Mouse (Mus musculus): ENCODE measurements around the gene Cc2d1b. TPM values are rescaled to one million over a fixed set of nuclear protein-coding genes. Genes with fewer than 3 reads are reported as not detected.
A peak's percentile ranks its signal among the peaks of the same experiment; 100 is the strongest.

Gene Cc2d1b
- polyA plus RNA-seq (2017; shearing (Covaris generic)): 10 to 100 TPM; 23.4 to 34.7 TPM

GRCm38 (mm10) chr4:108619587-108620341 lies at the start of gene Cc2d1b:
Gene Cc2d1b, plus strand, starts transcription at chr4:108619940.
- peak; percentile 87 for ATAC-seq

DNA sequence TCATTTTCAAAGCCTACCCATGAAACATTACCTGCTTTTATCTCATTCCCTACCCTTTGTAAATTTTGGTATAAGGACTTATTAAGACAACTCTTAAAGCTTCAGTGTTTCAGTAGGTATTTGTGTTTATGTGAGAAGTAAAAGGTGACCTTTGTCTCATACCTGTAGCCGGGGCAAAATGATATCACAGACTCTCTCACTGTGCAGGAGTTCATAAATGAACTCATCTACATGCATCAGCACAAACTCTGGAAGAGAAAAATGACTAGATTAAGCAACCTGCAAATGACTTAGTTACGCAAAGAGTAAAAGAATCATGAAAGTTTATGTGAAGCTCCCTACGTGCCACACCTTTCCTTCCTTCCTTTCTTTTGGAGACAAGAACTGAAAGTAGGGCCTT lies 47.1 kb upstream of the Cc2d1b start:
- no peak for ATAC-seq

GRCm38 (mm10) chr4:108578840-108579742 lies 40.6 kb upstream of the Cc2d1b start, which contains the start of the genes Prpf38a and Orc1:
Gene Prpf38a, minus strand, starts transcription at chr4:108579336.
Gene Orc1, plus strand, starts transcription at chr4:108579423.
- peak; percentile 96 for ATAC-seq

DNA sequence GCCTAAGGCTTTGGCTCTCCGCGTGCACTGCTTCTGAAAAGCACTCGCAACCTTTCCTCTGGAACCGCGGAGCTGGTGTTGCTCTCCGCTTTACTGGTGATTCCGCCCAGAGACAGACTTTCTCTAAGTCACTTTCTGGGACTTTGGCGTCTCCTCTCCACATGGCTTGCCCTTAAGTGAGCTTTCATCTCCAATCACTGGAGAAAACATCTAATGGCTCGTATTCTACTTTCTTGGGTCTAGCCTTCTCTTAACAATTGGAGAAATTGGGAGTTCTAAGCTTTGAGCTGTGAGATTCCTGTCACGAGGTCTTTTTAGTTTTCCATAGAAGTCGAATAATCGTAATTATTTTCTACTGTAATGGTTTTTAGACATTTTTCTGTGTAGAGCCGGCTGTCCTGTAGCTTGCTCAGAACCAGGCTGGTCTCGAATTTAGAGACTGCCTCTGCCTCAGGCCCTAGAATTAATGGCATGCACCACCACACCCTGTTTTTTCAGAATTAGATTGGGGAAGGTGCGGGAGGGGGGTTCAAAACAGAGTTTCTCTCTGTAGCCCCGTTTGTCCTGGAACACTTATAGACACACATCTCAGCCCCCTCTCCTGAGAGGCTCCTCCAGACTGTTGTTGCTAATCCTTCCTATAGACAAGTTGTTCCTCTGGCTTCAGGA lies 39.9 kb upstream of the Cc2d1b start:
- ATAC-seq: peak; percentile 11

- no peak for ATAC-seq
Measured at GRCm38 (mm10) chr4:108593376-108593775, 26.4 kb upstream of the Cc2d1b start.

GRCm38 (mm10) chr4:108595785-108596184 lies 24.0 kb upstream of the Cc2d1b start:
- no peak for ATAC-seq

- no peak for ATAC-seq
Measured at GRCm38 (mm10) chr4:108598306-108598705, 21.4 kb upstream of the Cc2d1b start.

DNA sequence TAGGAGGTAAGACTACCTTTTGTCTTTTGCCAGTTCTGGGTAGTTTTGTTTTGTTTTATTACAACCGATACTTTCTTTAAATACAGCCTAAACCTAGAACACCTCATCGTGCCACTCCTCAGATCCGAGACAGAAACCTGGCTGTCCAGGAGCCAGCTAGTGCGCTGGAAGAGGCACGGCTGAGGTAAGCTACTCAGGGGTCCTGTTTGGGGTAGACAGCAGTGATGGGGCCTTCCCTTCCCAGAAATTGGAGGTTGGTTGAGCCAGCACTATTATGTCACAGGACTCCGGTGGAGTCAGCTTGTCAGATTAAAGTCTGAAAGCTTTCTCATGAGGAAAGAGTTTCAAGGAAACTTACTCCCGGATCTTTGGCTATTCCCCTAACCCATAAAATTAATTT lies 17.9 kb upstream of the Cc2d1b start:
- ATAC-seq: no peak

GRCm38 (mm10) chr4:108608651-108609050 lies 11.1 kb upstream of the Cc2d1b start:
- no peak for ATAC-seq

- no peak for ATAC-seq
Measured at GRCm38 (mm10) chr4:108610935-108611334, 8.8 kb upstream of the Cc2d1b start.

DNA sequence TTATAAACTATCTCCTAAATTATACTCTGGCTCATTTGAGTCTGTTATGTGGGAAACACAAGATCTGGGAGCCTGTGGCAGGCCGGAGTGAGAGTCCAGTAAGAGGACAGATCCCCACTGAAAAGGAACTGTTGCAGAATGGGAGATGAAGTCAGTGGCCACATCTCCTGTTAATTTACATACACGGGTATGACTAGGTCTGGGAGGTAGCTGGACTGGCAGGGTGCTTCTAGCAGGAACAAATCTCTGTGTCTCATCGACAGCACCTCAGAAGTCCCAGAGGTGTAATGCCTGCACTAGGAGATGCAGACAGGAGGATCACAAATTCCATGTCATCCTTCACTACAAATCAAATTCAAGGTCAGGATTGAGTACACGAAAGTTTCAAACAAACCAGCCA lies 1.2 kb upstream of the Cc2d1b start:
- ATAC-seq: no peak

DNA sequence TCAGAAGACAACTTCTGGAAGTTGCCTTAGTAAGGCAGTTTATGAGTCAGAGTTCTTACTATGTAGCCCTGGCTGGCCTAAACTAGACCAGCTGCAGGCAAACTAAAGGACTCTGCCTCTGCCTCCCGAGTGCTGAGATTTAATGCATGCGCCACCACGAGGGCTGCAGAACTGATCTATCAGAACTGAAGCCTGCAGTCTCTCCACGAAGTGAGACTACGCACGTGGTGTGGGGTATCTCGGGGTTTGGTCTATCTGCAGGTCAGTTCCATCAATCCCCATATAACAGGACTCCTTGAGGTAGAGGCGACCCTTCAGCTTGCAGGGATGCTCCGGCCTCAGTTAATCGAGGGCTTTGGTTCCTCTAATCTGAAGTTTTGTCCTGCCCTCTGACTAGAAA lies 575 bp upstream of the Cc2d1b start:
- ATAC-seq: peak; percentile 13

DNA sequence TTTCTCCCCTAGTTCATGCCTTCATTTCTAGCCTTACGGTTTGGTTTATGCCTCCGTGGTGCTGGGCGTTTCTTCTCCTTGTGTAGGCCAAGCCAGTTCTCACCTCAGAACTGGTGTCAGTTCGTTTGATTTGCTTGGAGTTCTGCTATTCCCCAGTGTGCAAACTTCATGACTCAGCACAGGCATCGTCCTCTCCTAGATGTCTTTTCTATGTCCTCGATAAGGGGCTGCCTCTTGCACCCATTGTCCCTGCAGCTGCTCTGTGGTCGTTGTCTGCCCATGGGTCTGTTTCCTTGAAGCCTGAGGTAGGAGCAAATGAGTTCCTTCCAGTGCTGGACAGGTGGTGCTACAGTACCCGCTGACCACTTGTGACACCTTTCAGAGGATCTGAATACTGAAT lies 796 bp downstream of the Cc2d1b start:
- no peak for ATAC-seq

- no peak for ATAC-seq
Measured at GRCm38 (mm10) chr4:108621504-108621903, 1.8 kb downstream of the Cc2d1b start.

DNA sequence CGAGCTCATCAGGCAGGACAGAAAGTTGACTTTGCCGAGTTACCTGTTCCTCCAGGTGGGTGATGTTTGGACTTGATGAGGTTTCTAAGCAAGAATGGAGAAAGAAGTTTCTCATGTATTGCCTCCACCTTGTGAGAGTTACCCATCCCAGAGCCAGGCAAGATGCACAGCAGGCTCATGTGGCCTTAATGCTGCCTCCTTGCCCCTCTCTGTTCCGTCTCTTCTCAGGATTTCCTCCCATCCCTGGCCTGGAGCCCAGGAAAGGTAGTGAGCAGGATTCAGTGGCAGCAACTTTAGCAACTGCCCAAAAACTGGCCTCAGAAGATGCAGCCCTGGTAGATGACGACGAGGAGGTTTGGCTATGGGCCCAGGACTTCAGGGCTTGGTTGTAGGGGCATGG lies 7.3 kb downstream of the Cc2d1b start:
- no peak for ATAC-seq

GRCm38 (mm10) chr4:108629363-108629880 lies 9.7 kb downstream of the Cc2d1b start:
- ATAC-seq: no peak

- no peak for ATAC-seq
Measured at GRCm38 (mm10) chr4:108630096-108630495, 10.4 kb downstream of the Cc2d1b start.

DNA sequence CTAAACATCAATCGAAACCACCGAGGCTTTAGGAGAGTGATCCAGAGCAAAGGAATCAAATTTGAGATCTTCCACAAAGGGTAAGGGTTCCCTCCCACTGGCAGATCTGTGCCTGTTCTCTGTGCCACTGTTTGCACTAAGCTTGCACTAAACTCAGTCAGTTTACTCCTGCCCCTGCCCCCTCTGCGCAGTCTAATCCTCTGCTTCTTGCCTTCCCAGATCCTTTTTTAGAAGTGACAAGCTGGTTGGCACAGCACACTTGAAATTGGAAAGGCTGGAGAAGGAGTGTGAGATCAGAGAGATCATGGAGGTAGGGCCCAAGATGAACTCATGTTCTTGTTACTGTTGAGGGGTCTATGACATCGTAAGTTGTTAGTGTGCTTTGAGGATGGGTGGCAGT lies 11.9 kb downstream of the Cc2d1b start:
- ATAC-seq: no peak

DNA sequence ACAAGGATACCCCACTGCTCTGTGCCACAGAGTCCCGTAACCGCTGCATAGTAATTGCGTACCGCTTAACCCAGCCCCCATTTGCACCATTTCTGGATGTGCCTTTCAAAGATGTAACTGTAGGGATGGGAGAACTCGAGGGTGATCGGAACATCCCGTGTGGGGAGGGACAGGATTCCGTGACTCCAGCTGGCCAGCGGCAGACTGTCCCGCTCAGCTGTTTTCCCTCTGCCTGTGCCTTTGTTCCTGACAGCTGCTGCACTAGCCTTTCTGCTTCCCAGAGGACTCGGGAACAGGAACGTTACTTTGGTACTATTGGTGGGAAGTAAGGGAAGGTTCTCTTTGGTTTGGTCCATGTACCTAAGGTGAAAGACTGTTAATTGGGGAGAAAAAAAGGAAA lies 14.0 kb downstream of the Cc2d1b start:
- ATAC-seq: no peak

DNA sequence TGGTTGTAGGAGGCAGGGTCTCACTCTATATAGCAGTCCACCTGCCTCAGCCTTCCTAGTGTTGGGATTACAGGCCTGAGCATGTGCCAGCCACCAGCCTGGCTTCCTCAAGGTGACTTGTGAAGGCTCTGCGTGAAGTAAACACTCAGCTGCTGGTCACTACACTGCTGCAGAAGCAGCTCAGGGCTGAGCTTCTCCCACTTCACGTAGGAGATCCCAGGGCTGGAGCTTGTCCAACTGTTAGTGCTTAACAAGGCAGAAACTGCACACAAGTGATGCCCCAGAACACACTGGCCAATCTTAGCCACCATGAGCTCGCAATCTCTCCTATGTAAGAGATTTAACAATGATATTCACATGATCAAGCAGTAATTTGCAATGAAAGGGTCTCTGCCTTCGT lies 15.0 kb downstream of the Cc2d1b start:
- ATAC-seq: no peak

DNA sequence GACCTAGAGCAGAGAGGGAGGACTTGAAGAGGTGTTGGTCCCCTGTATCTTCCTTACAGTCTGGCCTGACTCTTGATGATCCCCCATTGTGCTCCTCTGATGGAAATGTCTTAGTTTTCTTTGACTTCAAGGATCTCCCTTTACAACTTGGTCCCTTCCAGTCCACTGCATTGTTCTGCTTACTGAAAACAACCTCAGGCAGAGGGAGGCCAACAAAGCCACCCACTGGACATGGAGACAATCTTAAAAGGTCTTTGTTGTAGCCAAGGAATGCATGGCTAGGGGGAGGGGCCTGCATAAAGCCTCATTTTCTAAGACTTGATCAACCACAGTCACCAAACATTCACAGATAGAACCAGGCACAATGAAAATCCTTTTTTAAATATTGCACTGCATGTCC lies 15.4 kb downstream of the Cc2d1b start:
- no peak for ATAC-seq

DNA sequence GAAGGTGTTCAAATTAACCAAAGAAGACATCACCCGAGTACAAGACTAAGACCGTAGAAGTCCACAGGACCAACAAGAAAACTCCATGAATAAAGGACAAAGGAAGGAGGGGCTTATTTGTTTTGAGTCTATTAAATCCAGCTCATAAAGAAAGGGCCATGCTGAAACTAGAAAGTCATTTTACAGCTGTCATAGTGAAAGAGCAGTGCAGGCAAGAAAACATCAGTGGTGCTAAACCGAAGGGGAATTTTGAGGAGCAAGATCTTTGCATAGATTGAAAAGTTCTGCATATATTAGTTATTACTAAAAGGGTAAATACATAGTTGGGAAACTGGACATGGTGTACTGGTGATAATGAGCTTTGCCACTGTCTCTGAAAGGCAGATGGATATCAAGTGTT lies 18.0 kb downstream of the Cc2d1b start:
- peak; percentile 58 for ATAC-seq

- ATAC-seq: peak; percentile 83
Measured at GRCm38 (mm10) chr4:108638752-108639151, 19.0 kb downstream of the Cc2d1b start.
